Mouse (Mus musculus) induced T-regulatory cell, adult 2 months (primary cell): ENCODE measurements around the gene Eipr1.
"Not testable (repeated sequence)": the region's sequence is repeated elsewhere in the genome, so short reads cannot be mapped to it uniquely, and the experiment has no call there.

Experiments used
- DNase-seq: peaks from one replicate; pipeline ENCODE4 v3.0.0-alpha.2; 2012; ENCODE audit warnings: low read depth

Eipr1 gene

DNA sequence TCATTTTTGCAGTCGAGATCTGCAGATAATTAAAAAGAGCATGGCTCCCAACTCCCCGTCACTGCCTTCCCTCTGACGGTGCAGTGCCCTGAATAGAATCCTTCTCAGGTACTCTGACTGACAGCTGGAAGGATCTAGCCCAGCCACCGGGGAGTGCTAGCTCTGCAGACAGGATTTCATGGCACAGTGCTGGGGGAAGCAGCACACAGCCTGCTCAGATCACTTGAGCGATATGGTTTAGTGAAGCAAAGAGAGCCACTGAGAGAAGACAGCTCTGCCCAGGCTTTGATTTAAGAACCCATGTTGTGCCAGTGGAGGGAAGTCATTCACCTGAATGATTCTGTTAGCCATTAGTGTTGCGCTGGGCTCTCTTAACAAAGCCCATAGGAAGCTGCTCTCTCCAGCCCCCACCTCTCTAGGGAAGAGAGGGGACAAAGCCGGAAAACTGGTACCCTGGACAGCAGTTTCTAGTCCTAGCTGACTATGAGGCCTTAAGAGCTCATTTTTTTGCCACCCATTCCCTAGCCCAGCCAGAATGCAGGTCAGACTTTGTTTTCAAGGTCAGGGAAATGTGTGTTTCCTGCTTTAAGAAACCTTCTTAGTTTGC lies 137.6 kb downstream of the Eipr1 start:
- DNase-seq = no peak

DNA sequence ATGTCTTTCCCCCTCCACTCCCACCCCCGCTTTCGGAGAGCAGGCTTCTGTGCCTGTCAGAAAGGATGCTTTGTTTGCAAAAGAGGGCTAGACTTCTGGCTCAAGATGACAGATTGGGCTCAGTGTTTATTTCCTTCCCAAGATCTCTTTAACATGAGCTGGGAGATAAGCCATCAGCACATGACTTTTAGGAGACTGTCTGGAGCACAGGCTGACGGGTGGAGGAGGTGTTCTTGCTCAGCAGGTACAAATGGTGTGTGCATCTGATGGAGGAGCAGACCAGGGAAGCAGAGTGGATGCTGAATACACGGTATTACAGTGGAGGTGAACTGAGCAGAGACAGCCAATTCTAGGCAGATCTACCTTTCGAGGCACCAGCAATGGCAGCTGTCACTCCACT lies 139.9 kb downstream of the Eipr1 start:
- DNase-seq = no peak

GRCm38 (mm10) chr12:28896577-28896976 lies 145.0 kb downstream of the Eipr1 start:
- no peak for DNase-seq

GRCm38 (mm10) chr12:28898307-28898706 lies 146.7 kb downstream of the Eipr1 start:
- no peak for DNase-seq

GRCm38 (mm10) chr12:28899696-28900095 lies 148.1 kb downstream of the Eipr1 start:
- DNase-seq = no peak

DNA sequence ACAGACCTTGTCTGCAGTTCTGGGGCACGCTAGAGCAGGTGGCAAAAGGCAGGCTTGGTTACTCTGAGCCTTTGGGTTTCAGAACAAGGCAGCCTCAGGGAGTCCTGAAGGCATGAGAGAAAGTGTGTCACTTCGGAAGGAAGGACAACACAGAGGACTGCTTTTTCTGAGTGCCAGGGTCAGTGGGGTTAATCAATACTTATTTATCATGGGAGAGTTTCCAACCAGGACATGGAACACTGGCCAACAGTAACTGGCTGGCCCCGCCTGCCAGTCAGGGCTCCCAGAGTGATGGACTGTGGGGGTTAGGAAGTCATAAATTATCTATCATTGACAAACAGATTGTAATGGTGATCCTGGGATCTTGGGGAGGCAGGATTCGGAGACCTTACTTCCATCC lies 148.7 kb downstream of the Eipr1 start:
- no peak for DNase-seq

GRCm38 (mm10) chr12:28902132-28902531 lies 150.5 kb downstream of the Eipr1 start:
- no peak for DNase-seq

- no peak for DNase-seq
These were observed 151.5 kb downstream of the Eipr1 start for GRCm38 (mm10) chr12:28903082-28903481.

GRCm38 (mm10) chr12:28905486-28905885 lies 153.9 kb downstream of the Eipr1 start:
- no peak for DNase-seq

GRCm38 (mm10) chr12:28906016-28906415 lies 154.4 kb downstream of the Eipr1 start:
- DNase-seq = no peak

GRCm38 (mm10) chr12:28906809-28907297 lies 155.2 kb downstream of the Eipr1 start:
- DNase-seq = no peak

- DNase-seq = no peak
These were observed 156.2 kb downstream of the Eipr1 start for GRCm38 (mm10) chr12:28907814-28908213.

DNA sequence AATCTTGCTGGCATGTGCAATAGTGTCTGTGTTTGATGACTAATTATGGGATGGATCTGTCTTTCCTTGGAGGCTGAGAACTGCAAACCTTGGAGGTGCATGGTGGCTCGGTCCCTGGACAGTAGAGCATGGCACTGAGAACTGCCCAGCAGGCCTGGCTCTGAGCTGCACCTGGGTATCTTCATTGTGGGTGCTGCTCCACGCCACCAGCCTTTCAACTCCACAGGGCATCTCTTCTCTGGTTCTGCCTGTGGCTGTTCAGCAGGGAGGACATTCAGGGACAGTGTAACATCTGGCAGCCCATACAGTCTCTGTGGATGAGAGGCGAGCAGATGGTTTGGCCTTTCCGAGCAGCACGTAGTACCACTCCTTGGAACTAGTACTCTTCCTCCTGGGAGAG lies 158.2 kb downstream of the Eipr1 start:
- no peak for DNase-seq

DNA sequence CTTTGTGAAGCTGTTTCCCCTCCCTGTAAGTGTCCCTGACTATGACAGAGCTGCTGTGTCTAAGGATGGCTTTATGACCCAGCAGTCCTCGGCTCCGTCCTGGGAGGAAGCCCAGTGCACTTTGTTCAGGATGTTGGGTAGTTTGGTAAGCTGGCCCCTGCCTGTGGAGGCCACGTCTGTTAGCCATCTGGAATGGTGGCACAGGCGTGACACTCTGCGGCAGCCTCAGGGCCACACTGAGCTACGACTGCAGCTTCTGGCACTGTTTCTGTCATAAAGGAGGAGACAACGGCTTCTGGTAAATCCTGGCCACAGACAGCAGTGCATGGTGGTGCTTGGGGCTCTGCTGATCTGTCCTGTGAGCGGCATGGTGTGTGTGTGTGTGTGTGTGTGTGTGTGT lies 159.0 kb downstream of the Eipr1 start:
- no peak for DNase-seq

DNA sequence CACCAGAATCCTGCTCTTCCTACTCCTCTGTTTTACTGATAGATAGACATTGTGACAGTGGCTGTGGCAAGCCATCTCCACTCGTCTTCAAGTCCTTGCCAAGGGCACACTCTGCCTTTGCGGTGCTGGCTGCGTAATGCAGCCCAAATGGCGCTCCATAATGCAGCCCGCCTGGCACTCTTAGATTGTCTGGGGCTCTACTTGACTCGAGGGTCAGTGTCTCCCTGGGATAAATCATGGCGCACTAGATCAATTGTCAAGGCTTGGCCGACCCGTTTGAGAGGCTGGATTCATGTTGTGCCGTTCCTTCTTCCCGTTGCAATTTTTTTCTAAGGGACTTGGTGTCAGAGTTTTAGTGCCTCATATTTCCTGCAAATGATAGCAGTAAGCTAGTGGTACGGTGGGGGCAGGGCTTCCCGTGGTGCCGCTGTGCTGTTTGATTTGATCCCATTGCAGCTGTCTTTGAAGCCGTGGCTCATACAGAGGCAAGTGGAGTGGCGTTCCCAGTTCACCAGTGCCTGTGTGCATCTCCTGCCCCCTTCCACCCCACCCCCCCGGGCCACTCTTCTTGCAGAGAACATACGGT lies 160.8 kb downstream of the Eipr1 start:
- DNase-seq = no peak

- no peak for DNase-seq
These were observed 161.5 kb downstream of the Eipr1 start for GRCm38 (mm10) chr12:28913099-28913498.

GRCm38 (mm10) chr12:28914056-28914455 lies 162.5 kb downstream of the Eipr1 start:
- not testable (repeated sequence) for DNase-seq
